Mouse (Mus musculus): ENCODE results near the gene Ssxb9. TPM values are rescaled to one million over a fixed set of nuclear protein-coding genes. Genes with fewer than 3 reads are reported as not detected.
"Not testable (repeated sequence)": the region's sequence is repeated elsewhere in the genome, so short reads cannot be mapped to it uniquely, and the experiment has no call there.

The Ssxb9 gene
- total RNA-seq (2021), result not detected
- long read RNA-seq, experiment 1, result 0 reads
- long read RNA-seq, experiment 2, result 0 reads

DNA sequence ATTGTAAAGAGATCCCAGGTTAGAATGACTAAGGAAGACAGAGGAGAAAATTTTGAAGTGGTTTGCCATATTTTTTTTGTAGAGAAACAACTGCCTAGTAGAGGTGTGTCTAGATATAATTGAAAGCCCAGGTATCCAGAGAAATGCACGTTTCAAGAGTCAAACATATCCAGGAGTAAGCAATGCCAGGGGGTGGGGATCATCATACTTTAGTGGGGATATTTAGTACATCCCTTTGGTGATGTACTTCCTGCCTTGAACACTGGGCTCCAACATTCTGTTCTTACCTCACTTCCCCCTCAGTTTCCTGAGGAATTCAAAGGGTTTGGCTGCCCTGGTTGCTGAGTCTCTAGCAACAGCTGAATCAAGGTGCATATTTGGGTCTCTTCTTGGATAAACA lies at the start of gene Ssxb9:
Gene Ssxb9 (plus strand): TSS at position 301 of the 400 bp plus-strand sequence.
- not testable (repeated sequence) for DNase-seq

- DNase-seq, result no peak
Measured at GRCm38 (mm10) chrX:8327124-8327523, 39.7 kb upstream of the Ssxb9 start, which contains the start of gene Ssxb10. Gene Ssxb10 (plus strand): TSS chrX:8327424.

- DNase-seq, result not testable (repeated sequence)
Measured at GRCm38 (mm10) chrX:8413005-8413404, 46.2 kb downstream of the Ssxb9 start, which contains the start of gene Ssxb1. Gene Ssxb1 (plus strand): TSS chrX:8413305.

Other genes starting within 250 kb of the Ssxb9 start
- 10 to 100 TPM; 63.2 to 64.0 TPM for gene Wdr13, start 234.1 kb upstream of the Ssxb9 start, total RNA-seq (2021)
- gene Rbm3, start 221.1 kb upstream of the Ssxb9 start, total RNA-seq (2021), result 100 to 1,000 TPM in 1 of 2 experiments, 10 to 100 TPM in 1; 97.4 to 129 TPM
- 1 to 10 TPM; 7.7 to 8.0 TPM for gene Tbc1d25, start 190.8 kb upstream of the Ssxb9 start, total RNA-seq (2021)
- 10 to 100 TPM; 57.2 to 94.7 TPM for gene Ebp, start 173.5 kb upstream of the Ssxb9 start, total RNA-seq (2021)
- 1 to 10 TPM; 6.8 to 7.9 TPM for gene Porcn, start 160.5 kb upstream of the Ssxb9 start, total RNA-seq (2021)
- gene Ftsj1, start 114.6 kb upstream of the Ssxb9 start, total RNA-seq (2021), result 10 to 100 TPM; 20.6 to 28.8 TPM
- gene Slc38a5, start 95.8 kb upstream of the Ssxb9 start, total RNA-seq (2021), result not detected
- not detected for gene Ssxb10, start 39.6 kb upstream of the Ssxb9 start, total RNA-seq (2021)
- gene Ssxb1, start 46.3 kb downstream of the Ssxb9 start, total RNA-seq (2021), result not detected
- gene Ssxb2, start 94.7 kb downstream of the Ssxb9 start, total RNA-seq (2021), result not detected
- not detected for gene Gm14459, start 158.0 kb downstream of the Ssxb9 start, total RNA-seq (2021)
- not detected for gene Ssxb6, start 181.3 kb downstream of the Ssxb9 start, total RNA-seq (2021)
- not detected for gene Ssxb3, start 224.8 kb downstream of the Ssxb9 start, total RNA-seq (2021)